ENCODE assay signal across 8 mouse cellular contexts in genomic region chr9:102189406-102189805, GRCm38 (mm10).
DNase-seq lines count a peak whose midpoint lies in the region; ATAC-seq lines count a peak whose summit lies in the region.

No protein-coding gene starts in this region.

- H3K9me3 ChIP-seq in heart, embryonic 11.5 days (replicated peaks; ENCODE audit: control insufficient read depth, low read length), result no peaks in the 10 kb centered on the region
- H3K9me3 ChIP-seq in limb, embryonic 12.5 days, result no peaks in the 10 kb centered on the region
- no peaks in the 10 kb centered on the region for H3K9me3 ChIP-seq in stomach, embryonic 15.5 days

- no peak overlapping the region for H3K9ac ChIP-seq in heart, embryonic 11.5 days (ENCODE audit: low read depth, low read length)
- H3K9ac ChIP-seq in limb, embryonic 12.5 days (replicated peaks), result no peak overlapping the region
- no peak overlapping the region for H3K9ac ChIP-seq in stomach, embryonic 15.5 days

- H3K4me2 ChIP-seq in heart, embryonic 11.5 days, result no peak overlapping the region
- H3K4me2 ChIP-seq in limb, embryonic 12.5 days, result no peak overlapping the region
- H3K4me2 ChIP-seq in stomach, embryonic 15.5 days, result 0 out of 2 replicates have a peak overlapping the region, but pooled peaks have one; percentile 1

- ATAC-seq in heart, embryonic 11.5 days (replicated peaks; ENCODE audit: insufficient number of reproducible peaks, low FRiP score, low TSS enrichment), result no peak
- ATAC-seq in limb, embryonic 12.5 days (ENCODE audit: insufficient number of reproducible peaks, insufficient read depth, low FRiP score, low TSS enrichment, low read depth), result peak; percentile 56; the same call in 1 of the 2 replicates
- peak; percentile 78; the same call in 1 of the 2 replicates for ATAC-seq in stomach, embryonic 15.5 days (ENCODE audit: insufficient read depth, low FRiP score, low read depth)

- no peak overlapping the region for H3K27ac ChIP-seq in heart, embryonic 11.5 days (ENCODE audit: low read depth, low read length)
- H3K27ac ChIP-seq in limb, embryonic 12.5 days, result no peak overlapping the region
- no peak overlapping the region for H3K27ac ChIP-seq in stomach, embryonic 15.5 days

- WGBS in heart, embryonic 11.5 days (ENCODE audit: insufficient replicate concordance), result 55% methylated on average over 11 of the region's 11 CpGs
- WGBS in limb, embryonic 12.5 days, result 37% methylated on average over 11 of the region's 11 CpGs
- 40% methylated on average over 11 of the region's 11 CpGs for WGBS in stomach, embryonic 15.5 days

- no peaks in the 10 kb centered on the region for H3K4me1 ChIP-seq in heart, embryonic 11.5 days (ENCODE audit: control insufficient read depth, insufficient read depth, low read length)
- peaks cover 25% of the 10 kb centered on the region for H3K4me1 ChIP-seq in limb, embryonic 12.5 days (replicated peaks)
- peaks cover 11% of the 10 kb centered on the region for H3K4me1 ChIP-seq in stomach, embryonic 15.5 days

- no peak overlapping the region for H3K4me3 ChIP-seq in heart, embryonic 11.5 days (ENCODE audit: low read depth, low read length)
- no peak overlapping the region for H3K4me3 ChIP-seq in limb, embryonic 12.5 days (replicated peaks)
- H3K4me3 ChIP-seq in stomach, embryonic 15.5 days (replicated peaks), result no peak overlapping the region

- H3K36me3 ChIP-seq in heart, embryonic 11.5 days (ENCODE audit: control insufficient read depth, insufficient read depth, low read length), result no peaks in the 10 kb centered on the region
- H3K36me3 ChIP-seq in limb, embryonic 12.5 days, result no peaks in the 10 kb centered on the region
- no peaks in the 10 kb centered on the region for H3K36me3 ChIP-seq in stomach, embryonic 15.5 days

- H3K27me3 ChIP-seq in heart, embryonic 11.5 days (ENCODE audit: control insufficient read depth, insufficient read depth, low read length), result no peaks in the 10 kb centered on the region; the same call in 1 of the 2 replicates
- 0 out of 2 replicates have a peak, but pooled peaks cover 4% of the 10 kb centered on the region for H3K27me3 ChIP-seq in limb, embryonic 12.5 days
- H3K27me3 ChIP-seq in stomach, embryonic 15.5 days (replicated peaks), result no peaks in the 10 kb centered on the region

- peak; percentile 95 for DNase-seq in heart, adult 11 months
- peak; percentile 88 for DNase-seq in adrenal gland, adult 8-10 months
- DNase-seq in gastrocnemius, adult 18-20 months (ENCODE audit: low spot score), result peak; percentile 18
- no peak for DNase-seq in MN1 (ENCODE audit: low spot score)
- no peak for DNase-seq in embryo, embryonic 9.5 days (ENCODE audit: extremely low spot score)

Comparison
In these comparisons a context has a peak if more than half of its experiments do, and no peak if none do; other contexts are left out.
1. DNase-seq: peak in heart, adult 11 months (single experiment), adrenal gland, adult 8-10 months (single experiment) and gastrocnemius, adult 18-20 months (single experiment); none in MN1 (single experiment) and embryo, embryonic 9.5 days (single experiment).